Mouse (Mus musculus) hindbrain, embryonic 10.5 days (tissue): Measurements from ENCODE around the gene Sh3bp1. TPM values are rescaled to one million over a fixed set of nuclear protein-coding genes. Genes with fewer than 3 reads are reported as not detected.

Source experiments
- polyA plus RNA-seq: library from polyadenylated mRNA; unstranded; fragments of >200 nt; fragmentation: Nextera tagmentation; extraction: Ambion mirVana; gene quantifications from 2 replicates; pipeline ENCODE4 v1.2.1, GENCODE M21; 2016

Gene Sh3bp1
- polyA plus RNA-seq, 1 experiment from 2014 or later = 24.7 TPM

Other genes starting within 250 kb of the Sh3bp1 start
- 0.24 and 0.39 TPM in 2 replicates for gene Elfn2, start 181.0 kb upstream of the Sh3bp1 start, polyA plus RNA-seq
- gene Mfng, start 126.3 kb upstream of the Sh3bp1 start, polyA plus RNA-seq = 71.6 and 79.0 TPM in 2 replicates
- 4.3 and 4.5 TPM in 2 replicates for gene Card10, start 96.7 kb upstream of the Sh3bp1 start, polyA plus RNA-seq
- 19.2 and 19.4 TPM in 2 replicates for gene Cdc42ep1, start 57.1 kb upstream of the Sh3bp1 start, polyA plus RNA-seq
- not detected in 2 replicates for gene Lgals2, start 44.2 kb upstream of the Sh3bp1 start, polyA plus RNA-seq
- gene Gga1, start 22.6 kb upstream of the Sh3bp1 start, polyA plus RNA-seq = 51.1 and 60.7 TPM in 2 replicates
- 0.29 and 0.38 TPM in 2 replicates for gene Gm49510, start 101 bp upstream of the Sh3bp1 start, polyA plus RNA-seq
- gene Pdxp, start 14.2 kb downstream of the Sh3bp1 start, polyA plus RNA-seq = 29.5 and 33.9 TPM in 2 replicates
- 305 and 403 TPM in 2 replicates for gene Lgals1, start 27.0 kb downstream of the Sh3bp1 start, polyA plus RNA-seq
- gene Nol12, start 35.2 kb downstream of the Sh3bp1 start, polyA plus RNA-seq = 64.1 and 68.0 TPM in 2 replicates
- 45.8 and 48.0 TPM in 2 replicates for gene Triobp, start 48.0 kb downstream of the Sh3bp1 start, polyA plus RNA-seq
- gene H1f0, start 128.7 kb downstream of the Sh3bp1 start, polyA plus RNA-seq = 447 and 561 TPM in 2 replicates
- not detected in 2 replicates for gene Galr3, start 142.1 kb downstream of the Sh3bp1 start, polyA plus RNA-seq
- gene Ankrd54, start 163.1 kb downstream of the Sh3bp1 start, polyA plus RNA-seq = 65.9 and 78.2 TPM in 2 replicates
- 238 and 262 TPM in 2 replicates for gene Eif3l, start 175.4 kb downstream of the Sh3bp1 start, polyA plus RNA-seq
- 7.0 and 8.8 TPM in 2 replicates for gene Micall1, start 209.1 kb downstream of the Sh3bp1 start, polyA plus RNA-seq
- 383 and 404 TPM in 2 replicates for gene Polr2f, start 241.2 kb downstream of the Sh3bp1 start, polyA plus RNA-seq
- 9.8 and 16.1 TPM in 2 replicates for gene 1700088E04Rik, start 241.5 kb downstream of the Sh3bp1 start, polyA plus RNA-seq